Mouse (Mus musculus) cerebellum, postnatal 25 days (tissue): ENCODE measurements around the gene Cyp2ab1.
"Not testable (repeated sequence)": the region's sequence is repeated elsewhere in the genome, so short reads cannot be mapped to it uniquely, and the experiment has no call there.

Source experiments
- DNase-seq, 2 experiments: peaks; one replicate each; pipeline ENCODE4 v3.0.0; 2021; ENCODE audit warnings: mixed read lengths in 2 of 2

The Cyp2ab1 gene

GRCm38 (mm10) chr16:20325286-20325685 is at the start of gene Cyp2ab1:
Gene Cyp2ab1 (minus strand): TSS chr16:20325404.
- no peak for DNase-seq

DNA sequence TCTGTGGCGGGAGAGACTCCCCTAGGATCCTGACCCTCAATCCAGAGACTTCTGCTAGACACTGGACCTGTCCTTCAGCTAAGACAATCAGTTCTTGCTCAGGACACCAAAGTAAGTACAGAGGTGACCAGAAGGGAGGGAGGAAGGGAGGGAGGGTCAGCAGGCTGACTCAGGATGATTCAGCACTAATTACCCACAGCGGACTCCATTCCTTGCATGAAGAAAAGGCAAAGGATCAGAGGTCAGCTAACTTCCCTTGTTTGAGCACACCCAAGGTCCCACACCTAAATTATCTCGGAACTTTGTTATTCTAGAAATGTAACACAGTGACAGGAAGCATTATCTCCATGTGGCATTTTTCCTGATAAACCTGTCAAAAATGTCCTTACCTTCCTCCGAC is 46.5 kb upstream of the Cyp2ab1 start:
- DNase-seq: no peak

GRCm38 (mm10) chr16:20368221-20368620 is 43.0 kb upstream of the Cyp2ab1 start:
- no peak for DNase-seq

DNA sequence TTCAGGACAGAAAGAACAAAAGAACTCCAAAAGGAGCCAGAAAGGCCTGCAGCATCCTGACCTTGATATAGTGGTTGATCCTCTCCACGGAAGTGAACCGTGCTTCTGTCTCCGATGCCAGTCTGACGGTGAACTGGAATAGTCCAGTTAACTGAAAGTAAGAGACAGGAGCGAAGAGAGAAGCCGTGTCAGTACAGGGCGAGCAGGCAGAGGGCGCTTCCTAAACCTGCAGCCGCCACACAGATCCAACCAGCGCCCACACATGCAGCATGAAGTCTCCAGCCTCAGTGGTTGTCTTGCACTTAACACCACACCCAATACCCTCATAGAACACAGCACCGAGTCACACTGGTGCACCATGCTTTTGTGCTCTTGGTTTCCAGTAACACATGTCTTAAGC is 36.9 kb upstream of the Cyp2ab1 start:
- DNase-seq: no peak

GRCm38 (mm10) chr16:20361496-20361895 is 36.3 kb upstream of the Cyp2ab1 start:
- not testable (repeated sequence) for DNase-seq

GRCm38 (mm10) chr16:20359643-20360295 is 34.6 kb upstream of the Cyp2ab1 start:
- DNase-seq: no peak

GRCm38 (mm10) chr16:20357837-20358236 is 32.6 kb upstream of the Cyp2ab1 start:
- DNase-seq: no peak

- no peak for DNase-seq
Observed at GRCm38 (mm10) chr16:20354762-20355161, 29.6 kb upstream of the Cyp2ab1 start.

GRCm38 (mm10) chr16:20354011-20354410 is 28.8 kb upstream of the Cyp2ab1 start:
- DNase-seq: no peak

DNA sequence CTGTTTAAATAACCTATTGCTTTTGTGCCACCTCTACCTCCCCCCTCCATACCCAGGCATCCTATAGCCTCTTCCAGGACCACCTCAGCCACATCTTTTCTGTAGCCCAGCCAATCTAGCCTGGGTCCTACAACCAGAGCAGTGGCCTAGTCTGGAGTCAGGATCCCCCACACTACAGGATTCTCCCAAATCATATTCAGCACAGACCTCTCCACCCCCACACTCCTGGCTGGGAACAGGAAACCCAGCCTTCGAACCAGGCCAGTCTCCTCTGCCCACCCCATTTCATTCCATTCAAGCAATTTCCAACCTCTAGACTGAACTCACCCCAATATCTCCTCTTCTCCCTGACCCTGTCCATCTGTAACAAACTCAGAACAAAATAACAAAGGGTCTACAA is 20.3 kb upstream of the Cyp2ab1 start:
- no peak for DNase-seq

DNA sequence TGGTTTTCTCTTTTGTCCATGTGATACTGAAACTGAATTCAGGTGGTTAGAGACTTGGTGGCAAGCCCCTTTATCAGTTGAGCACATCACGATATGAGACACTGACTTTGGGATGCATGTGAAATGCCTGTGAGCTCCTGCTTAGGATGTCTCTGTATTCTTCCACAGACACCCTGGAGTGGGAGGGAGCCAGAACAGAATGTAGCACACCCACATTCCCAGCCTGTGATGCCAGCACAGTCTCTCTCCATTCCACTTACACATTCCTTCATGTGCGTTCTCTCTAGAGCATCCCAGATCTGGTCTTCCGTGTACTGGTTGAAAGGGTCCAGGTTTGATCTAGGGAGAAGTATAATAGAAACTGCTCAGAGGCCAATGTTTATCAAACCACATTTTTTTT is 13.4 kb upstream of the Cyp2ab1 start:
- DNase-seq: no peak

GRCm38 (mm10) chr16:20334918-20335317 is 9.7 kb upstream of the Cyp2ab1 start:
- no peak for DNase-seq

DNA sequence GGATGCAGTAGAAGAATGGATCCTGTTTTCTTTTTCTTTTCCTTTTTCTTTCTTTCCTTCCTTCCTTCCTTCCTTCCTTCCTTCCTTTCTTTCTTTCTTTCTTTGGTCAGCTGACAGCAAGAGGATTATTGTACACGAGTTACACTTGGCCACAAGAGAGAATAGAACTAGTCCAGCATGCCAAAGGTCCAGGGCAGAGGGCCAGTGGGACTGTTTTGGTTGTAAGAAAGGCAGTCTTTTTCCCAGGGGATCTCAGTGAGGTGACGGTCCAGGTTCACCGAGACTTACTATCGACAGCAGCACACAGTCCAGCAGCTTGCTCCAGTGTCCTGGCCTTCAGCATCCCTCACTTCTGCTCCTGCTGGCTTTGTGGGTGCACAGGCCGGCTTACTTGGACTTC is 3.1 kb upstream of the Cyp2ab1 start:
- DNase-seq: no peak

DNA sequence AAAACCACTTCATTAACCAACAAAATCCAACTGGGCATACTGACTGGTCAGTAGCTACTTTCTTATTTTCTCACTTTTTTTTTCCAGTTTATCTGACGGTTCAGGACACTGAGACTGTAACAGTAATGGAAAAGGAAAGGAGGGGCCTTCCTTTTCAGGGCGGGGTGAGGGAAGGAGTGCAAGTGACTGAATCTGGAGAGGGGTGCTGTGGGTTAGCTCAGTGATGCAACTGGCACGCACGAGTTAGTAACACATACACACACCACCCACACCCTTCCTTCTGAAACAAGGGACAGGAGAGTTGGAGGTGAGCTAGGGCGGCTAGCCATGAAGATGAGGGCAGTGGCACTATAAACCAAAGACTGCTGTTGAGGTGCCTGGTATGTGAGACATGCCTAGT is 1.3 kb downstream of the Cyp2ab1 start:
- DNase-seq: no peak

DNA sequence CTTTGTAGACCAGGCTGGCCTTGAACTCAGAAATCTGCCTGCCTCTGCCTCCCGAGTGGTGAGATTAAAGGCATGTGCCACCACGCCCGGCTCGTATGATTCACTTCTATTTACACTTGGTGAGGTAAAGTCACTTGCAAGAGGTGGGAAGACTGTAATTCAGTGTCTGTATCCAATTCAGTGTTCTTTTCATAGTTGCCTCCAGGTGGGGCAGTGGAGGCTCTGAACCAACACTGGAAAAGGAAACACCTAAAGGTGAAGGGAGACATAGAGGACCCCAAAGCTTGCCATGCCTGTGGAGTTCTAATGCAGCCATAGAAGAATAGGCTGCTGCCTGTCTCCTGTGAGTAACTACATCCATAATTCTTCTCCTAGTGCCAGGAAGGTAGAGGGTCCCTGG is 2.9 kb downstream of the Cyp2ab1 start:
- no peak for DNase-seq

DNA sequence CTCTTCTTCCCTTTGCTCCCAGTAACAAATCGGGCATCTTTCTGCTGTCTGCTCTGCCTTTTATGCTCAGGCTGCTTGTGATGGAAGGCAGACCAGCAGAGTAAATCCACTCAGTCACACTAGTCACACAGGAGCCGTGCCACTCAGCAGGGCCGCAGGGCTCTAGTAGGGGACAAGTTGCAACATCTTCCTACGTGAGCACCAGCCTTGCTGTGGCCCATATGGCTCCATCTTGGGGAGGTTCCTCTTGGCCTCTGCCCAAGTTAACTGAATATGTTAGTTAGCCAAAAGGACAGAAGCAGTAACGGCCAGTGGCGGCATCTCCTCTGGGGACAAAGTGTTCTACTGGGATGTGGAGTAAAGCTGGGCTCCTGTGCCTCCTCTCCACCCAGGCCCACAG is 8.4 kb downstream of the Cyp2ab1 start:
- no peak for DNase-seq

GRCm38 (mm10) chr16:20315266-20315665 is 9.9 kb downstream of the Cyp2ab1 start:
- DNase-seq: no peak

DNA sequence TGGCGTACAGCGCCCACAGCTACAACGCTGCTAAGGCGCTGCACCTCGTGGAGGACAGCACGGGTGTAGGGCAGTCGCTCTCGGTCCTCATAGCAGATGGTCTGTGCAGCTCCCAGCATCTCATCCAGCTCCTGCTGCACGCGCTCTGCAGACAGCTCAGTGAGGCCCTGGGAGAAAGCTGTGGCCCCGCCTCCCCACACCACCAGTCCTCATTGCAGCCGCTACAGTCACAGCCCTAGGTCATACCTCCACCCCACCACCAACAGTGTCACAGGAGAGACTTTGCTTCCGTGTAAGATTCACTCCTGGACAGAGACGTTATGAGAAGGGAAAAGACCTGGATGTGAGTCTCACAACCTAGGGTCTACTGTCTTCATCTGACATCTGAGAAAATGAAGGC is 12.9 kb downstream of the Cyp2ab1 start:
- DNase-seq: no peak

- peak; percentile 85 to 93 for DNase-seq
Observed at GRCm38 (mm10) chr16:20301770-20302649, 23.2 kb downstream of the Cyp2ab1 start, which contains the start of gene Parl. Gene Parl (minus strand): TSS chr16:20302387.

- no peak for DNase-seq
Observed at GRCm38 (mm10) chr16:20300076-20300475, 25.1 kb downstream of the Cyp2ab1 start.

DNA sequence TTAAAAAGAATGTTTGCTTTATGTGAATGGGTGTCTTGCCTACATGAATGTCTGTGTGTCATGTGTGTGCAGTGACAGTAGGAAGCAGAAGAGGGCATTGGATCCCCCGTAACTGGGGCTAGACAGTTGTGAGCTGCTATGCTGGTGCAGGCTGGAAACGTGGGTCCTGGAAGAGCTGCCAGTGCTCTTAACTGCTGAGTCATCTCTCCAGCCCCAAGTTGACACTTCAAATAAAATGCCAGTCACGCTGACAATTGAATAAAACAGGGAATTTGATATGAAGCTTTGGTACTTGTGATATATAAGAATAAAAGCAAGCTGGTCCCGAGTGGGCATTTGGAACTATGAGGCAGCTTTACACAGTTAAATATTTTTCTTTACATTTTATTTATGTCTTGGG is 45.0 kb downstream of the Cyp2ab1 start:
- no peak for DNase-seq

- DNase-seq: no peak
Observed at GRCm38 (mm10) chr16:20279395-20279794, 45.8 kb downstream of the Cyp2ab1 start.

DNA sequence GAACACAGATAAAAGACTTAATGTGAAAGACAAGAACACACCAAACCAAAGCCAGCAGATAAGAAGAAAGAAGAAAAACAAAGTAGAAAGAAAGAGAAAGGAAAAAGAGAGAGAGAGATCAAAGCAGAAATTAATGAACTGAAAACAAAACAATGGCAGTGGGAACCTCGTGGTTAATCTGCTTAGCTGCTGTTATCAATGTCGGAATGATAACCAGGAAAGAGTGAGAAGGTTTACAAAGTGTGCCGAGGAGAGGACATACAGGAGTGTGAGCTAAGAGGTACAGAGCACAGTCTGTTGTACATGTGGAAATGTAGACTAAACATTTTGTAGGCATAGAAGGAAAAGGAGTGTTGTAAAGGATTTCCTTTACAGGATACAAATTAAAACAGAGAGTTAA is 52.2 kb downstream of the Cyp2ab1 start:
- no peak for DNase-seq

DNA sequence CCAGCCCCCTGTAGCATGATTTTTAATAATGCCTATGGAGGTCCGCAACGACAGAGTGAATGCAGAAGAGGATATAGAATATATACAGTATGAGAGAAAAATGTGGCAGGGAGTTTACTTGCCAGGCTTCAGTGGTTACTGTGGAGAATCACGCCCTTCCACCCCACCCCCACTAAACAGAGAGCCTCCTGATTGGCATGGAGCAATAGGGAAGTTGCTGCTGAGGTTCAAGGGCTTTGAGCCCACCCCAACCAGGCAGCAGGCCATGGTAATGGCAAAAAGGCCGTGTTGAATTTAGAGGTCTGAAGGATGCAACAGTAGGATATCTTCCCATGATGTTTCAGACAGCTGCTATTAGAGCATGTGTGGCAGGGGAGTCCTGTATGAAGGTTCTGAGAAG is 53.9 kb downstream of the Cyp2ab1 start:
- no peak for DNase-seq
